Mouse (Mus musculus) granulocyte monocyte progenitor cell, adult 5-6 weeks (primary cell): ENCODE results near the gene Itgad. TPM values are rescaled to one million over a fixed set of nuclear protein-coding genes. Genes with fewer than 3 reads are reported as not detected.

ENCODE experiments used
- ATAC-seq: replicated peaks from 2 replicates; pipeline ENCODE4 v1.8.0; 2016; ENCODE audit warnings: mild to moderate bottlenecking, moderate TSS enrichment, inconsistent platforms; ENCODE audit not compliant: poor library complexity, severe bottlenecking
- total RNA-seq, 2 experiments: library from RNA; stranded (forward) in 1 of 2; stranded (reverse) in 1 of 2; fragments of 200-712, 200-1000 nt in 1 of 2; fragments of >200 nt in 1 of 2; fragmentation: Nextera tagmentation in 1 of 2; gene quantifications; 2 replicates each; pipeline ENCODE4 v1.2.3; 2014 to 2017

Itgad gene
- total RNA-seq, 2 experiments from 2014 or later = 0.21 TPM; not detected in 1

DNA sequence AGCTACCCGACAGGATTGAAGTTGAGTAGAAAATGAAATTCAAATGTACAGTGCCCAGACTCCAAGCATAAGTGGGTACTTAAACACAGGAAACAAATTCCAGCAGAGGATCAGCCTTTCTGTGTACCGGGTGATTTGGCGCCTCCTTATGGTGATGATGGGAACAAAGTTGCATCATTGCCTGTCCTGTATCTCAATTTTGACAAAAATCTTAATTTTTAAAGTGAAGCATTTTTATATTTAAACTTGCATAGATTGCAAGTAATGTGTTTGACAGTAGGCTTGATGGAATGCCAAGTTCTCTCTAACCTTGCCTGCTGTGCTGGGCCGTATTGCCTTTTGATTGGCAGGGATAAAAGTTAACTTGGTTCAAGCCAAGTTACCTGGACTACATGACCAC is 84.8 kb downstream of the Itgad start:
- ATAC-seq = no peak

DNA sequence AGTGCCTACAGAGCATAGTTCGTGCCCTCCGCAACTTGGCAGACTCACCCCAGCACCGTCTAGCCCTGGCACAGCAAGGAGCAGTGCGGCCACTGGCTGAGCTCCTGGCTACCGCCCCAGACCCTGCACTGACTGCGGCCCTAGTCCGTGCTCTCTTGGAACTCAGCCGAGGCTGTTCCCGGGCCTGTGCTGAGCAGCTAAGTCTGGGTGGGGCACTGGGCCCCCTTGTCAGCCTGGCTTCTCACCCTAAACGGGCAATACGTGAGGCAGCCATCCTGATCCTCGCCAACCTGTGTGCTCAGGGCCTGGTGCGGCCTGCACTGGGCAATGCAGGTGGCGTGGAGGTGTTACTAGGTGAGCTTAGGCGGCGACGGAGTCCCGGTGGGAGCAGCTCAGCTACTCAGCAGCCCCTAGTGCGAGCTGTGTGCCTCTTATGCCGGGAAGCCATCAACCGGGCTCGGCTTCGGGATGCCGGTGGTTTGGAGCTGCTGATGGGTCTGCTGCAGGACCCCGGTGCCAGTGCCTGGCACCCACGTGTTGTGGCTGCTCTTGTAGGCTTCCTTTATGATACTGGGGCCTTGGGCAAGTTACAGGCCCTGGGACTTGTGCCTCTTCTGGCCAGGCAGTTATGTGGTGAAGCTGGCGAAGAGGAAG is 86.1 kb downstream of the Itgad start:
- ATAC-seq = no peak

DNA sequence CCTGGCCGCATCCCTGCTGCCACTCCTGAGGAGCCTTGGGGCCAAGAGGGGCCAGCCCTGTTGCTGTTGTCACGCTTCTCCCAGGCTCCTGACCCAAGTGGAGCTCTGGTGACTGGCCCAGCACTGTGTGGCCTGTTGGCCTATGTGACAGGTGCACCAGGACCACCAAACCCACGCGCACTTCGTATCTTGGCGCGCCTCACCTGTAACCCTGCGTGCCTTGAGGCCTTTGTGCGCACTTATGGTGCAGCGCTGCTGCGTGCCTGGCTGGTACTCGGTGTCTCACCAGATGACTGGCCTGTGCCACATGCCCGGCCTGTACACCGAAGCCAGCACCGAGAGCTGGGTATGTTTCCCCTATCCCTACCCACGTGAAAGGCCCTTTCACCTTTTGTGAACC is 88.2 kb downstream of the Itgad start:
- ATAC-seq = no peak

DNA sequence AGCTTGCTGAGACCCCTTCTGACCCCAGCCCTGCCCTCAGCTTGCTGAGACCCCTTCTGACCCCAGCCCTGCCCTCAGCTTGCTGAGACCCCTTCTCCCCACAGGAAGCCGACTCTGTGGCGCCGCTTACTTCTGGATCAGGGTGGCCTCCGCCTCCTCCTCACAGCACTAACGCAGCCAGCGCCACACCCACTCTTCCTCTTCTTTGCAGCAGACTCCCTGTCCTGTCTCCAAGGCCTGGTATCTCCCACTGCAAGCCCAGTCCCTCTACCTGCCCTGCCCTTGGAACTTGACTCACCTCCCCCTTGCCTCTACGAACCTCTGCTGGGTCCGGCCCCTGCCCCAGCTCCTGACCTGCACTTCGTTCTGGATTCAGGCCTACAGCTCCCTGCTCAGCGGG is 89.7 kb downstream of the Itgad start:
- ATAC-seq = no peak

DNA sequence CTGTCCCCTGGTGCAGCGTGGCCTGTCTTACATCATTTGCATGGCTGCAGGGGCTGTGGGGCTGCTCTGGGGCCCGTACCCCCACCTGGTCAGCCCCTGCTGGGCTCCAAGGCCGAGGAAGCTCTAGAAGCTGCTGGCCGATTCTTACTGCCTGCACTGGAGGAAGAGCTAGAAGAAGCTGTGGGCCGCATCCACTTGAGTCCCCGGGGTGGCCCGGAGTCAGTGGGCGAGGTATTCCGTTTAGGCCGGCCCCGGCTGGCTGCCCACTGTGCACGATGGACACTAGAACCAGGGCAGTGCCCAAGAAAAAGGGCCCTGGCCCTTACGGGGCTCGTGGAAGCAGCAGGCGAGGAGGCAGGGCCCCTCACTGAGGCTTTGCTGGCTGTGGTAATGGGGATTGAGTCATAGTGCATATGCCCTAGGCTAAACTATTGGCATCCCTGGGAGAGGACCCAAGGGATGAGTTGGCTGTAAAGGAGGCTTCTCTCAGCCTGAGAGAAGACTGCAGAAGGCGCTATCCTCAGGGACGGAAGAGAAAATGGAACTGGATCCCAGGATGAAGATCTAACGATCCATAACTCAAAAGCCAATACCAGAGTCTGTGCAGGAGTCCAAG is 90.3 kb downstream of the Itgad start:
- no peak for ATAC-seq

DNA sequence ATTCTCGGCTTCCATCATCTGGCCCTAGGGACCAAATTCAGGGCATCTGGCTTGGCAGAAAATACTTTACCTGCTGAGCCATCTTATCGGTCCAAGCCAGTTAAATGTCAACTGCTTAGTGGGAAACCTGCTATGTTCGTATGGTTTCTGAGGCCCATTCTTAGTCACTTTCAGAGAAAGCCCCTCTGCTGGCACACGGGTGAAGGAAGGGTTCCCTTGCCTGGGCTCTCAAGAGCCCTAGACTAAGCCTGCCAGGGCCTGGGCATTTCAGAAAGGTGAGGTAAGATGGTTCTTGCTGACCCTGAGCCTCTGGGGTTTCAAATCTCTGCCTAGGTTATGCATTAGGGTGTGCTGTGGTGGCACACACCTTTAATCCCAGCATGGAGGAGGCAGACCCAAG is 91.4 kb downstream of the Itgad start:
- no peak for ATAC-seq

DNA sequence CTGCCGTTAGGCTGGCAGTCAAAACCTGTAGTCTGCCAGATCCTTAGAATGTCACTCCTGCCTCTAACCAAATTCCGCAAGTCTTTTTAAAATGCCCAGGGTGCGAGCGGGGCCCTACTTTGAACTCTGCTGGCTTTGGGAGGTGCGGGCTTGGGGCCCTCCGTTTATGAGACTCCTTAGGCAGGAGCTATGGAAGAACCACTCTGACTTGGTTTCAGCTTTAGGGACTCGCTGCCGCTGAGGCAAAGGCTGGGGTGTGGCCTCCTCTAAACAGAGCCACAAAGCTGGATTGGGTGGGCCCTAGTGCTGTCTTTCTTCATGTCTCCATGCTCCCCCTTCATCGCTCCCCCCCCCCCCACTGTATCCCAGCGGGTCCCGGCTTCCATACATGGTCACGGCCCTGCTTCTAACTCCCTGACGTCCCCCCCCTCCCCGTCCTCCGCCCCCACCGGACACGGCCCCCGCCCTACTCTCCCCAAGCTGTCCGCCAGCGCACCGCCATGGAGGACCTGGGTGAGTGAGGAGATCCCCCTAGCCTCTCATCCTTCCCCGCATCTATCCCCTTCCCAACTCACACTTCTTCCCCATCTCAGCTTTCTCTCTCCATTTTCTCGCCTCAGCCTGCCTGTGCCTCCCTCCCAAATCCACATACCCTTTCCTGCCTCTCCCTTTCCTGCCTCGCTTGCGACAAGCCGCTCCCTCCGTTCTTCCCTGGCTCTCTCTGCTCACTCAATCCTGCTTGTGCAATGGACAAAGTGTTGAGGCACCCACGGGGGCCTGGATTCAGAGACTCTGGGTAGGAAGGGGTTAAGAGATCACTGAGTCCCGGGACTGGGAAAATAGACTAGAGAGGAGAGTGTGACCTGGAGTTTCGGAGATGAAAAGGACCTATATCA is 92.6 kb downstream of the Itgad start, which contains the start of gene Tgfb1i1:
Gene Tgfb1i1 (plus strand): TSS at position 317 of the 896 bp plus-strand sequence.
- ATAC-seq = no peak

- peak; percentile 65 for ATAC-seq
Observed at GRCm38 (mm10) chr7:128247443-128247842, 93.3 kb downstream of the Itgad start.

- ATAC-seq = no peak
Observed at GRCm38 (mm10) chr7:128248081-128249042, 94.2 kb downstream of the Itgad start.

GRCm38 (mm10) chr7:128249998-128250397 is 95.8 kb downstream of the Itgad start:
- ATAC-seq = no peak

DNA sequence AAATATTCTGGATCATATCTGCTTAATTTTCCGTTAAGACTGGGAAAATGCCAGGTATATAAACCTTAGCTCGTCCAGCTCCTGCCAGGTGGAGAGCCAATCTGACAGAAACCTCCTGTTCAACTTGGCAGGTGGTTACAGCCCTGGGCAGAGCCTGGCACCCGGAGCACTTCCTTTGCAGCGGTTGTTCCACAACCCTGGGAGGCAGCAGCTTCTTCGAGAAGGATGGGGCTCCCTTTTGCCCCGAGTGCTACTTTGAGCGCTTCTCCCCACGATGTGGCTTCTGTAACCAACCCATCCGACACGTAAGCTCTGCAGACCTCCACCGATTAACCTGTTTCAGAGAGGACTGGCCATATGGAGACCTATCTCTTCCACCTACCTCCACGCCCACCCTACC is 97.8 kb downstream of the Itgad start:
- no peak; the same call in 1 of the 2 replicates for ATAC-seq

DNA sequence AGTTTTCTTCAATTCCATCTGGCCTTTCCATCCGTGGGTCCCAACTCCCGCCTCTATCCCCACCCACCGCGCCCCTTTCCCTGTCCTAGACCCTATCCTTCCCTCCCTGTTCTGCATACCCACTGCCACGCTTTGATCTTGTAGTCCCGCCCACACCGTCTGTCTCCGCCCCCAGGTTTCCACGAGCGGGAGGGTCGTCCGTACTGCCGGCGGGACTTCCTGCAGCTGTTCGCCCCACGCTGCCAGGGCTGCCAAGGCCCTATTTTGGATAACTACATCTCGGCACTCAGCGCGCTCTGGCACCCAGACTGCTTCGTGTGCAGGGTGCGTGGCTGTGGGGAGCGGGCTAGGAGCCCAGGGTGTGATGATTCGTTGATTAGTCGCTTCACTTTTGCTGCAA is 98.4 kb downstream of the Itgad start:
- peak; percentile 81 for ATAC-seq

- no peak for ATAC-seq
Observed at GRCm38 (mm10) chr7:128254978-128255377, 100.8 kb downstream of the Itgad start.

GRCm38 (mm10) chr7:128255757-128256156 is 101.6 kb downstream of the Itgad start:
- no peak for ATAC-seq

- no peak for ATAC-seq
Observed at GRCm38 (mm10) chr7:128256783-128257334, 102.7 kb downstream of the Itgad start.

GRCm38 (mm10) chr7:128265411-128265810 is 111.2 kb downstream of the Itgad start, which contains the start of gene Slc5a2:
TSS of gene Slc5a2 (plus strand) at chr7:128265657.
- no peak for ATAC-seq

- ATAC-seq = no peak
Observed at GRCm38 (mm10) chr7:128266056-128266455, 111.9 kb downstream of the Itgad start.

- no peak for ATAC-seq
Observed at GRCm38 (mm10) chr7:128267391-128267790, 113.2 kb downstream of the Itgad start.

- ATAC-seq = no peak
Observed at GRCm38 (mm10) chr7:128267813-128268212, 113.6 kb downstream of the Itgad start.

DNA sequence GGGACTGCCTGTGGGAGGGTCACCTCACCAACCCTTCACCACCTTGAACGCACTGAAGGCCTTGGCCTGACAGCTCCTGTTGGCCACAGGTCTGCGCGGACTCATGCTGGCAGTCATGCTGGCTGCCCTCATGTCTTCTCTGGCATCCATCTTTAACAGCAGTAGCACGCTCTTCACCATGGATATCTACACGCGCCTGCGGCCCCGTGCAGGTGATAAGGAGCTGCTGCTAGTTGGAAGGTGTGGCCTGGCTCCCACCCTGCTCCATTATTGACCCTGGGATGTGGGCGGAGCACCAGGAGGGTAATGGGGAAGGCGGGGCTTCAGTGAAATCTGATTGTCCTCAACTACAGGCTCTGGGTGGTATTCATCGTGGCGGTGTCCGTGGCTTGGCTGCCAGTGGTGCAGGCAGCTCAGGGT is 116.3 kb downstream of the Itgad start:
- peak; percentile 29 for ATAC-seq
